Mouse (Mus musculus): ENCODE measurements around the gene Prss46. TPM values are rescaled to one million over a fixed set of nuclear protein-coding genes. Genes with fewer than 3 reads are reported as not detected.

Gene Prss46
- polyA plus RNA-seq, 2 experiments from 2014 or later: not detected

DNA sequence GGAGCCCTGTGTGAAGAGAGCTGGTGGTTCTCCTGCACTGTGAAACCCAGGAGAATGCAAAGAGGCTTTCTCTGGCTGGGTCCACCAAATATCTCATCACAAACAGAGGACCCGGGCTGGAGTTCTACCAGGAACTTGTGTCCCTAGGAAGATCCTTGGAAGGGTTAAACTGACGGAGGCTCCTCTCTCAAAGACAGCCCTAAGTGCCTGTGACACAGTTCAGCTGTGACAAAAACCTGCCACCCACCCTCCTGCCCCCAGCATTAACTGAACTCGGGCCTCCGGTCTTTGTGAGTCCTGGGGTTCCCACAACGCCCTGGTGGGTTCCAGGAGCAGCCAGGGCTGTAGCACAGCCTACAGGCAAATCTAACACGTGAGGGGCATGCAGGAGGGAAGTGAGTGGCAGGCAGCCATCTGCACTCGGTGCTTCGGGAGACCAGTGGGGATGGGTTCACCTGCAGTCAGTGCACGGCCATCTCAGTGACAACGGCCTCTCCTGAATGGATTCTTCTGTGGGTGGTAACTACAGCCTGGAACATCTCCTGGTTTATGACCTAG, 55.2 kb downstream of the Prss46 start:
- no peak for ATAC-seq

DNA sequence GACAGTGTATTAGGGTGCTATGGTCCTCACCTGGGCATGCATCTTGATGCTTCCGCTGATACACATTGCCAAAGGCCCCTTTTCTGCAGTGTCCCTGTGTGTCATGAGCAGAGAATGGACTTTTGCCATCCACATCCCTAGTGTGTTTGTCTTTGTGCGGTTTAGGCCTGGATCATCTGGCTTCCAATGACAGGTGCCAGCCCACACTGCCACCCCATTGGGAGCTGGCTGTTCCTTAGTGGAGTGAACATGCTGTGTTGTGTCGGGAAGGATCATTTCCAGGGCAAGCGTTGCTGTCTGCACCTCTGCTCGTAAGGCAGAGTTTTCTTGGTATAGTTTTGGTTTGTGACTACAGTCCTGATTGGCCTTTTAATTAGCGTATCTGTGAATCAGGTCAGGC, 56.9 kb downstream of the Prss46 start:
- ATAC-seq: no peak

DNA sequence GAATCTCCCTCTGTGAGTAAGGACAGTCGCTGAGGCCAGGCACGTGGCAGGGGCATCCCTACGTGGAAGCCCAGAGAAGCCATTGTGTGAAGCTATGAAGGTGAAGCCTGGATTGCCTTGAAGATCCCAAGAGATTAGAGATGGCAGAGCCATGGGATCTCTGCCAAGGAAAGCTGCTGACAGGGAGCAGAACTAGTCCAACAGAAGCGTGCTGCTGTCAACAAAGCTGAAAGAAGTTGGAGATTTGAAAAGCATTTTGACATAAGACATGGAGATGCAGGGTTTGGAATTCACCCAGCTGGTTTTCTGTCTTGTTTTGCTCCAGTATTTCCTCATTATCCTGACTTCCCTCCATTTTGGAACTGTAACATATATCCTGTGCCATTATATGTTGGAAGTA, 58.0 kb downstream of the Prss46 start:
- no peak for ATAC-seq

Other genes starting within 250 kb of the Prss46 start
- 1 to 10 TPM; 5.5 to 8.2 TPM for gene Nradd, start 220.1 kb upstream of the Prss46 start, polyA plus RNA-seq (2017; shearing (Covaris generic))
- gene Nbeal2, start 190.3 kb upstream of the Prss46 start, polyA plus RNA-seq (2017; shearing (Covaris generic)): 10 to 100 TPM; 20.1 to 20.5 TPM
- 100 to 1,000 TPM; 225 to 243 TPM for gene Ccdc12, start 188.0 kb upstream of the Prss46 start, polyA plus RNA-seq (2017; shearing (Covaris generic))
- not detected for gene Myl3, start 102.6 kb upstream of the Prss46 start, polyA plus RNA-seq (2017; shearing (Covaris generic))
- not detected for gene Pth1r, start 97.4 kb upstream of the Prss46 start, polyA plus RNA-seq (2017; shearing (Covaris generic))
- gene Prss42, start 46.3 kb upstream of the Prss46 start, polyA plus RNA-seq (2017; shearing (Covaris generic)): not detected
- gene Prss44, start 30.5 kb upstream of the Prss46 start, polyA plus RNA-seq (2017; shearing (Covaris generic)): not detected
- not detected for gene Prss43, start 17.8 kb upstream of the Prss46 start, polyA plus RNA-seq (2017; shearing (Covaris generic))
- not detected for gene Prss45, start 9.9 kb upstream of the Prss46 start, polyA plus RNA-seq (2017; shearing (Covaris generic))
- not detected for gene Prss50, start 13.5 kb downstream of the Prss46 start, polyA plus RNA-seq (2017; shearing (Covaris generic))
- 10 to 100 TPM; 17.4 to 29.4 TPM for gene Als2cl, start 35.4 kb downstream of the Prss46 start, polyA plus RNA-seq (2017; shearing (Covaris generic))
- 1 to 10 TPM; 2.5 to 3.5 TPM for gene Tmie, start 35.6 kb downstream of the Prss46 start, polyA plus RNA-seq (2017; shearing (Covaris generic))
- gene Fam240a, start 72.4 kb downstream of the Prss46 start, polyA plus RNA-seq (2017; shearing (Covaris generic)): under 1 TPM in 1 of 2 experiments, not detected in 1; 0.69 TPM
- gene Tdgf1, start 101.7 kb downstream of the Prss46 start, polyA plus RNA-seq (2017; shearing (Covaris generic)): 1 to 10 TPM in 1 of 2 experiments, under 1 TPM in 1; 0.22 to 1.2 TPM
- under 1 TPM in 1 of 2 experiments, not detected in 1; 0.12 TPM for gene Lrrc2, start 107.0 kb downstream of the Prss46 start, polyA plus RNA-seq (2017; shearing (Covaris generic))
- not detected for gene Rtp3, start 146.1 kb downstream of the Prss46 start, polyA plus RNA-seq (2017; shearing (Covaris generic))
- under 1 TPM in 1 of 2 experiments, not detected in 1; 0.76 TPM for gene Ltf, start 174.8 kb downstream of the Prss46 start, polyA plus RNA-seq (2017; shearing (Covaris generic))
- 10 to 100 TPM; 25.6 to 26.3 TPM for gene Ccrl2, start 213.0 kb downstream of the Prss46 start, polyA plus RNA-seq (2017; shearing (Covaris generic))